9 mouse cellular contexts compared by ENCODE assay signal in the genomic region with DNA sequence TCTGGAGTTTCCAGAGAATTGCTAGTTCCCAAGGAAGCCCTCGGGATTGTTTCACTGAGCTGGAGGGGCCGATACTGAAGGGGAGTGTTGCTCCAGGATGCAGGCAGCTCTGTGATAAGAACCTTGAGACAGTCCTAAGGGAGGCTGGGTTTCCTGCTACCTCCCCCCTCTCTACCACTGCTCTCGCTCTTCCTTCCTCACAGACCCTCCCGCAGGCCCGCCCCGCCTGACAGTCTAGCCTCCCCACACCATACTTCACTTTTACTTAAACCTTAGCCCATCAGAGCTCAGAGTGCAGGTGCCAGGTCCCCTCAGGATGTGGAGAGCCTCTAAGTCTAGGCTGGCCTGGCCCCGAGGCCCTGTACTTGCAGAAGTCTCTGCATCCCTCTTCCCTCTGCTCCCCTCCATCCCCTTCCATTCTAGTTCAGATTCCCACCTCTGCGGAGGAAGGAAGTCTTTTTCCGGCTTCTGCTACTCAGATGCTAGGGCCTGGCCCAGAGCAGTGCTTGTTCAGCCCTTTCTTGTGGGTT. TPM values are rescaled to one million over a fixed set of nuclear protein-coding genes. Genes with fewer than 3 reads are reported as not detected.
DNase-seq lines count a peak whose midpoint lies in the region; ATAC-seq and TF ChIP-seq lines count a peak whose summit lies in the region.
"Had no signal": no experiment of that assay in that cellular context is flagged by ENCODE, and none has a peak within 500 bp of the region (broad histone marks: within the 10 kb centered on the region; RNA-seq: fewer than 3 reads in every experiment).

No protein-coding gene starts in this region.

- peak overlapping the region; percentile 46 for H3K27ac ChIP-seq in hindbrain, embryonic 10.5 days
- H3K27ac ChIP-seq in hindbrain, embryonic 13.5 days: no peak overlapping the region
- peak overlapping the region; percentile 91 for H3K27ac ChIP-seq in heart, embryonic 15.5 days
- 0 out of 2 replicates have a peak overlapping the region, but pooled peaks have one; percentile 33 for H3K27ac ChIP-seq in limb, embryonic 14.5 days (replicated peaks; ENCODE audit: low read depth, low read length)
- H3K27ac ChIP-seq in stomach, embryonic 14.5 days (ENCODE audit: low read length): peak overlapping the region; percentile 2; the same call in 1 of the 2 replicates
- H3K27ac ChIP-seq: hindbrain, embryonic 15.5 days had no signal

- ATAC-seq in hindbrain, embryonic 13.5 days (ENCODE audit: low FRiP score): no peak
- peak; percentile 81 for ATAC-seq in heart, embryonic 15.5 days (replicated peaks; ENCODE audit: insufficient number of reproducible peaks, insufficient read depth, low FRiP score, low read depth)
- ATAC-seq in limb, embryonic 14.5 days (ENCODE audit: low FRiP score, low read depth): no peak
- ATAC-seq in stomach, embryonic 14.5 days (ENCODE audit: insufficient number of reproducible peaks, insufficient read depth, low FRiP score, low read depth): no peak; the same call in 1 of the 2 replicates

- H3K9ac ChIP-seq in hindbrain, embryonic 13.5 days: no peak overlapping the region
- H3K9ac ChIP-seq in heart, embryonic 15.5 days: no peak overlapping the region
- no peak overlapping the region for H3K9ac ChIP-seq in limb, embryonic 14.5 days (ENCODE audit: low read depth, low read length, severe bottlenecking)
- H3K9ac ChIP-seq in stomach, embryonic 14.5 days (replicated peaks; ENCODE audit: low read depth, low read length): no peak overlapping the region
- H3K9ac ChIP-seq: hindbrain, embryonic 15.5 days had no signal

- no peaks in the 10 kb centered on the region for H3K9me3 ChIP-seq in hindbrain, embryonic 10.5 days
- no peaks in the 10 kb centered on the region for H3K9me3 ChIP-seq in hindbrain, embryonic 13.5 days
- no peaks in the 10 kb centered on the region for H3K9me3 ChIP-seq in heart, embryonic 15.5 days (replicated peaks)
- no peaks in the 10 kb centered on the region for H3K9me3 ChIP-seq in limb, embryonic 14.5 days (ENCODE audit: control insufficient read depth, low read length)
- no peaks in the 10 kb centered on the region for H3K9me3 ChIP-seq in stomach, embryonic 14.5 days (ENCODE audit: control insufficient read depth, low read depth, low read length)
- H3K9me3 ChIP-seq: hindbrain, embryonic 15.5 days had no signal

- H3K4me2 ChIP-seq in hindbrain, embryonic 13.5 days: no peak overlapping the region
- no peak overlapping the region for H3K4me2 ChIP-seq in heart, embryonic 15.5 days
- H3K4me2 ChIP-seq in limb, embryonic 14.5 days (replicated peaks; ENCODE audit: low read depth, low read length, severe bottlenecking): no peak overlapping the region
- no peak overlapping the region for H3K4me2 ChIP-seq in stomach, embryonic 14.5 days (replicated peaks; ENCODE audit: low read depth, low read length)
- H3K4me2 ChIP-seq: hindbrain, embryonic 15.5 days had no signal

- H3K36me3 ChIP-seq in hindbrain, embryonic 10.5 days: peaks cover 100% of the 10 kb centered on the region
- H3K36me3 ChIP-seq in hindbrain, embryonic 13.5 days: peaks cover 65% of the 10 kb centered on the region
- H3K36me3 ChIP-seq in heart, embryonic 15.5 days: peaks cover 11% of the 10 kb centered on the region; the same call in 1 of the 2 replicates
- no peaks in the 10 kb centered on the region for H3K36me3 ChIP-seq in limb, embryonic 14.5 days (ENCODE audit: control insufficient read depth, insufficient read depth, low read length)
- H3K36me3 ChIP-seq in stomach, embryonic 14.5 days (ENCODE audit: control insufficient read depth, insufficient read depth, low read length): no peaks in the 10 kb centered on the region; the same call in 1 of the 2 replicates

- no peak overlapping the region for H3K4me3 ChIP-seq in hindbrain, embryonic 10.5 days
- H3K4me3 ChIP-seq in hindbrain, embryonic 13.5 days: no peak overlapping the region
- H3K4me3 ChIP-seq in heart, embryonic 15.5 days: no peak overlapping the region
- H3K4me3 ChIP-seq in limb, embryonic 14.5 days (replicated peaks; ENCODE audit: low read length): no peak overlapping the region
- H3K4me3 ChIP-seq in stomach, embryonic 14.5 days (ENCODE audit: low read depth, low read length): no peak overlapping the region
- H3K4me3 ChIP-seq: hindbrain, embryonic 15.5 days had no signal

- H3K27me3 ChIP-seq in hindbrain, embryonic 10.5 days (ENCODE audit: insufficient read depth, poor library complexity, severe bottlenecking): no peaks in the 10 kb centered on the region
- no peaks in the 10 kb centered on the region for H3K27me3 ChIP-seq in hindbrain, embryonic 13.5 days
- H3K27me3 ChIP-seq in heart, embryonic 15.5 days: no peaks in the 10 kb centered on the region
- no peaks in the 10 kb centered on the region for H3K27me3 ChIP-seq in limb, embryonic 14.5 days (ENCODE audit: control insufficient read depth, insufficient read depth, low read length)
- no peaks in the 10 kb centered on the region for H3K27me3 ChIP-seq in stomach, embryonic 14.5 days (ENCODE audit: control insufficient read depth, insufficient read depth, low read length)
- H3K27me3 ChIP-seq: hindbrain, embryonic 15.5 days had no signal

- TF ChIP-seq POLR2A in limb, embryonic 14.5 days (IDR thresholded peaks at IDR 0.05; ENCODE audit: borderline replicate concordance, extremely low read depth, insufficient read depth, insufficient read length): no peak

- no peak for DNase-seq in hindbrain, embryonic 10.5 days (ENCODE audit: low spot score)
- no peak for DNase-seq in limb, embryonic 14.5 days (ENCODE audit: low spot score)
- DNase-seq in cerebellum, adult 11 months: no peak
- no peak for DNase-seq in urinary bladder, postnatal 4 days (ENCODE audit: low spot score in 2 of 2)
- DNase-seq in left cerebral cortex, adult 9 months (ENCODE audit: low spot score in 2 of 2): no peak

- 53% methylated on average over 9 of the region's 9 CpGs for WGBS in hindbrain, embryonic 10.5 days
- 68% methylated on average over 9 of the region's 9 CpGs for WGBS in hindbrain, embryonic 13.5 days
- WGBS in heart, embryonic 15.5 days: 40% methylated on average over 9 of the region's 9 CpGs
- WGBS in limb, embryonic 14.5 days: 57% methylated on average over 9 of the region's 9 CpGs
- WGBS in stomach, embryonic 14.5 days: 50% methylated on average over 9 of the region's 9 CpGs

- H3K4me1 ChIP-seq in hindbrain, embryonic 10.5 days (replicated peaks): peaks cover 79% of the 10 kb centered on the region
- H3K4me1 ChIP-seq in hindbrain, embryonic 13.5 days (replicated peaks): peaks cover 69% of the 10 kb centered on the region
- peaks cover 85% of the 10 kb centered on the region for H3K4me1 ChIP-seq in heart, embryonic 15.5 days (replicated peaks)
- peaks cover 21% of the 10 kb centered on the region for H3K4me1 ChIP-seq in limb, embryonic 14.5 days (ENCODE audit: control insufficient read depth, insufficient read depth, low read length)
- peaks cover 44% of the 10 kb centered on the region for H3K4me1 ChIP-seq in stomach, embryonic 14.5 days (ENCODE audit: control insufficient read depth, insufficient read depth, low read length)

RNA-seq across cellular contexts. Expression of a gene that starts 27.9 kb away (rescaled TPM):
- 16.8 and 20.8 TPM in 2 replicates for polyA plus RNA-seq in hindbrain, embryonic 10.5 days (2016; fragmentation: Nextera tagmentation; extraction: Ambion mirVana)
- polyA plus RNA-seq in hindbrain, embryonic 13.5 days (2015; fragmentation: Nextera tagmentation; extraction: Ambion mirVana): 14.6 and 15.3 TPM in 2 replicates
- 8.0 and 9.7 TPM in 2 replicates for polyA plus RNA-seq in heart, embryonic 15.5 days (2015; fragmentation: Nextera tagmentation; extraction: Ambion mirVana)
- polyA plus RNA-seq in limb, embryonic 14.5 days (2012; rRNA removed): 10.7 and 13.5 TPM in 2 replicates
- 8.1 and 8.4 TPM in 2 replicates for polyA plus RNA-seq in limb, embryonic 14.5 days (2014; fragmentation: Nextera tagmentation; extraction: Ambion mirVana)
- 10.7 and 13.8 TPM in 2 replicates for polyA plus RNA-seq in stomach, embryonic 14.5 days (2014; fragmentation: Nextera tagmentation; extraction: Ambion mirVana)

RNA-seq across cellular contexts. Expression of a gene that starts 43.0 kb away (rescaled TPM):
- polyA plus RNA-seq in hindbrain, embryonic 10.5 days (2016; fragmentation: Nextera tagmentation; extraction: Ambion mirVana): 31.9 and 36.3 TPM in 2 replicates
- polyA plus RNA-seq in hindbrain, embryonic 13.5 days (2015; fragmentation: Nextera tagmentation; extraction: Ambion mirVana): 41.5 and 48.0 TPM in 2 replicates
- polyA plus RNA-seq in heart, embryonic 15.5 days (2015; fragmentation: Nextera tagmentation; extraction: Ambion mirVana): 22.2 and 27.3 TPM in 2 replicates
- polyA plus RNA-seq in limb, embryonic 14.5 days (2012; rRNA removed): 132 and 144 TPM in 2 replicates
- polyA plus RNA-seq in limb, embryonic 14.5 days (2014; fragmentation: Nextera tagmentation; extraction: Ambion mirVana): 45.6 and 50.2 TPM in 2 replicates
- polyA plus RNA-seq in stomach, embryonic 14.5 days (2014; fragmentation: Nextera tagmentation; extraction: Ambion mirVana): 69.7 and 71.6 TPM in 2 replicates

RNA-seq across cellular contexts. Expression of a gene that starts 57.6 kb away (rescaled TPM):
- polyA plus RNA-seq in hindbrain, embryonic 10.5 days (2016; fragmentation: Nextera tagmentation; extraction: Ambion mirVana): 46.2 and 54.6 TPM in 2 replicates
- polyA plus RNA-seq in hindbrain, embryonic 13.5 days (2015; fragmentation: Nextera tagmentation; extraction: Ambion mirVana): 29.2 TPM in 2 replicates
- 20.2 and 24.3 TPM in 2 replicates for polyA plus RNA-seq in heart, embryonic 15.5 days (2015; fragmentation: Nextera tagmentation; extraction: Ambion mirVana)
- polyA plus RNA-seq in limb, embryonic 14.5 days (2012; rRNA removed): 29.9 and 31.0 TPM in 2 replicates
- 38.5 and 40.0 TPM in 2 replicates for polyA plus RNA-seq in limb, embryonic 14.5 days (2014; fragmentation: Nextera tagmentation; extraction: Ambion mirVana)
- polyA plus RNA-seq in stomach, embryonic 14.5 days (2014; fragmentation: Nextera tagmentation; extraction: Ambion mirVana): 43.2 and 45.4 TPM in 2 replicates
